Mouse (Mus musculus) cortical plate, adult 2 months (tissue): Measurements from ENCODE around the gene Olfr320. TPM values are rescaled to one million over a fixed set of nuclear protein-coding genes. Genes with fewer than 3 reads are reported as not detected.

Experiments used
- H3K27ac ChIP-seq: fragments of 200-500 bp; 2 replicates; pipeline ENCODE4 v1.5.1; 2012; ENCODE audit warnings: low read length, control low read depth, inconsistent platforms; ENCODE audit not compliant: insufficient read depth
- H3K4me1 ChIP-seq: fragments of 200-500 bp; 2 replicates; pipeline ENCODE4 v1.6.1; 2011; ENCODE audit warnings: low read length; ENCODE audit not compliant: control insufficient read depth, insufficient read depth
- H3K4me3 ChIP-seq: fragments of 200-500 bp; 2 replicates; pipeline ENCODE4 v1.5.1; 2011; ENCODE audit warnings: mild to moderate bottlenecking, low read length, control low read depth; ENCODE audit not compliant: insufficient read depth
- CTCF ChIP-seq: fragments of 200-500 bp; IDR thresholded peaks from 2 replicates; pipeline ENCODE4 v1.5.1; 2011; ENCODE audit warnings: mild to moderate bottlenecking, control low read depth, low read length; ENCODE audit not compliant: insufficient read depth; ENCODE audit errors: extremely low read depth
- POLR2A ChIP-seq: fragments of 200-500 bp; IDR thresholded peaks from 2 replicates; pipeline ENCODE4 v1.6.1; 2011; ENCODE audit warnings: mild to moderate bottlenecking, low read length, control low read depth; ENCODE audit not compliant: insufficient read depth; ENCODE audit errors: extremely low read depth
- polyA plus RNA-seq: library from polyadenylated mRNA; depleted of rRNA; stranded (reverse); fragments of >200 nt; gene quantifications from 2 replicates; pipeline ENCODE4 v1.2.3, GENCODE M21; 2012; rRNA removed

Gene Olfr320
- polyA plus RNA-seq = not detected in 2 replicates

DNA sequence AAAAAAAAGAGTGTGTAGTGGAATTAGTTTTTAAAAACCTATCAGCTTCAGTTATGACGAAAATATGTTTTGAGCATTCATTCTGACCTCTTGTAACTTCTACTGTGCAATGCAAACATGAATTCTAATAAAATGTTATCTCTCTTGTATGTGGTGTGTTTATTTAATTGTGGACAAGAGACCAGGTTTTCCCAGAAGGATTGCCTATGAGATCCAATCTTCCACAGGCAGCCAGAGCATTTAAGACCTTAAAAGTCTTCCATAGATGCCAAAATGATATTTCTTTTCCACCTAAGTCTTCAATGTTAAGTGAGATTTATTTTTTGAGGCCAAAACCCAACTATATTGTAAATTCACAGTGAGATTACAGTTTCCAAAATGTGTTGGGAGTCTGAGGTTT, at the start of gene Olfr320:
Gene Olfr320, plus strand, starts transcription at position 301 of the 400 bp plus-strand sequence.
- TF ChIP-seq CTCF = no peak
- TF ChIP-seq POLR2A = no peak

DNA sequence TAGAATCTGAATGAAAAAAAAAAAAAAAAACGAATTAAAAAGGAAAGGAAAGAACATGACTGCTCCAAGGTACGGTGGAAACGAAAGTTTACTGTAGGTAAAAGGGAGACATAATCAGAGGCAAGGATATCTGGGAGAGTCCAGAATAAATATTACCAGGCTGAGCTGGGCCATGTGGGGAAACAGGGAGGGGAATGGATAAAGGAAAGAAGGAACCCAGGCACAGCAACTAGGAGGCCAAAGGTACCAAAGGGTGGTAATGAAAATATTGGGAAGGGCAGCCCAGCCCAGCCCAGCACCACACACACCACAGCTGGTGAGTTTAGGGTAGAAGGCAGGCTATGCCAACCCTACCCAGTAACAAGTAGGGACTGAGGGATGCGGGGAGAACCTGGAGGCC, 46.0 kb upstream of the Olfr320 start:
- Histone ChIP-seq H3K4me3 (no peak overlapping the region), H3K27ac (no peak overlapping the region), H3K4me1 (no peaks in the 10 kb centered on the region)
- TF ChIP-seq CTCF (no peak), POLR2A (no peak)

More for the DNA sequence above, at the start of gene Olfr320:
- Histone ChIP-seq H3K27ac (no peak within 1 kb of the TSS), H3K4me1 (no peaks in the 10 kb centered on the region), H3K4me3 (no peak within 1 kb of the TSS)

DNA sequence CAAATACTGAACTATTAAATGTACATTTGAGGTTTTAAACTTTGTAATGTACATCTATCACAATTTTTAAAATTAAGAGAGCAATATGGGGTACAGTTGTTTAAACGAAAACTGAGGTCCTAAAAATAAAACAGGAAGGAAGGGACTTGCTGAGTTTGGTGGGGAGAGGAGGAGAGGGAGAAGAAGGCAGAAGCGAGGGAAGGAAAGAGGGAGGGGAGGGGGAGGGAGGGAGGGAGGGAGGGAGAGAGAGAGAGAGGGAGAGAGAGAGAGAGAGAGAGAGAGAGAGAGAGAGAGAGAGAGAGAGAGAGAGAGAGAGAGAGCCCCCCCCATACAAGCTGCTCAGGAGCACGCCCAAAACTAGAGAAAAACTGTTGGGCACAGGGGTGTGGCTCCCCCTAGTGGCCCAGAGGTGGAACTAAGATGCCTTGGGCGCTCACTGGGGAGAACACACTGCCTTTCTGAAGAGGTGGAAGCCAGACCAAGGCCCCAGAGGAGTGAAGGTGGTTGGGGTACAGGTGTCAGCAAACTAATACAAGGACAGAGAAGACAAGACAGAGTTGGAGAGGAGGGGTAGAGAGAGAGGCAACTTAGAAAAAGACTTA, 44.4 kb upstream of the Olfr320 start:
- Histone ChIP-seq H3K4me1 (no peaks in the 10 kb centered on the region), H3K27ac (no peak overlapping the region), H3K4me3 (no peak overlapping the region)
- TF ChIP-seq CTCF (peak; percentile 56), POLR2A (no peak)

DNA sequence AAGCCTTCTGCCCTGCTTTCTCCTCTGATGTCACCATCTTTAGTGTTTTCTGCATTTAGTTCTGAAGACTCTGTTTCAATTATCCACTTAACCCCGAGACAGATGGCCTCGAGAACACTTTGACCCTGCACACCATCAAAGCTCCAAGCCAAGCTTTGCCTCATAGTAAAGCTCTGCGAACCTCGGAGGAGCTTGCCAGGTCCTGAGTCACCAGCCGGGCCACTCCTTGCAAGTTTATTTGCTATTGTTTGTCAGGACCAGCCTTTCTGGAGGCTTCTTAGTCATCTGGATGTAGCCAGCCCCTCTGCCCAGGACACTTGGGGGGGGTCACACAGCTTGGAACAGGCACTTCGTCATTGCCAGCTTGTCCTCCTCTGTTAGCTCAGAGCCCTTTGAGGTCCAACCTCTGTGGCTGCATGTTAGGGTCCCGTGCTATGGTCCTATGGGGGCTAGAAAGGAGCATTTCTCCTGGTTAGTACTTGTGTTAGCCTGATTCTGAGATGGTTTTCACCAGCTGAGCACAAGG, 42.7 kb upstream of the Olfr320 start:
- Histone ChIP-seq H3K4me3 (no peak overlapping the region), H3K27ac (no peak overlapping the region), H3K4me1 (no peaks in the 10 kb centered on the region)
- TF ChIP-seq POLR2A (no peak), CTCF (no peak)

DNA sequence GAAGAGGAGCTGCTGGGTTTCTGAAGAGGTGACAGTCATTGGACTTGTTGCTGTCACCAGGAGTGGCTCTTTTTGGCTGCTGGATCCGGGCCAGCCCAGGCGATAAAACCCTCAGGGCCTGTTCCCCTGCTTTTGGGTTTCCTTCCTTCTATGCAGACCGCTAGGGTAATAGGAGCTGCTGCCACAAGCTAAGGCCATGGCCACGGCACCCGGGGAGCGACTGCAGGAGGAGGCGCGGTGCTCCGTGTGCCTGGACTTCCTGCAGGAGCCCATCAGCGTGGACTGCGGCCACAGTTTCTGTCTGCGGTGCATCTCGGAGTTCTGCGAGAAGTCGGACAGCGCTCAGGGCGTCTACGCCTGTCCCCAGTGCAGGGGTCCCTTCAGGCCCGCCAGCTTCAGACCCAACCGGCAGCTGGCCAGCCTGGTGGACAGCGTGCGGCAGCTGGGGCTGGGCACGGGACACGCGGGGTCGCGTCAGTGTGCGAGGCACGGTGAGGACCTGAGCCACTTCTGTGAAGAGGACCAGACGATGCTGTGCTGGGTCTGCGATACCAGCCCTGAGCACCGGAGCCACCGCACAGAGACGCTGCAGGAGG, 40.5 kb upstream of the Olfr320 start, which contains the start of gene Trim58:
Gene Trim58, plus strand, starts transcription at position 194 of the 596 bp plus-strand sequence.
- no peaks in the 10 kb centered on the region for H3K4me1 ChIP-seq
- peak within 1 kb of the TSS; percentile 19; the same call in 1 of the 2 replicates for H3K4me3 ChIP-seq
- H3K27ac ChIP-seq = no peak within 1 kb of the TSS
- TF ChIP-seq POLR2A (no peak), CTCF (no peak)

DNA sequence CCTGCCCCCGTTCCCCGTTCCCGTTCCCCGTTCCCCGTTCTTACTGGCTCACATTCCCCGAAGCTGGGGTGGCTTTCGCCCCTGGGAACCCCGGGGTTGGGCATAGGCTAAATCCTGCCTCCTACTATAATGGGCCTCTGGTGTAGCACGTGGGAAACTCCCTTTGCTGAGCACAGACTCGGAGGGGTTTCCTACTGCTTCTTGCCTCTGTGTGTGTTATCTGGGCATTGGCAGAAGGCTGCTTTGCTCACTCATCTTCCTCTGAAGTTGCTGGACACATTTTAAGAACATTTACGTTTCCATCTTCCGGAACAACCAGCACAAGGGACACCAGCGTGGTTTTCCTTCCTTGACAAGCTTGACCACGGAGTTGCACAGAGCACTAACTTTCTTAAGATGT, 39.8 kb upstream of the Olfr320 start:
- no peak overlapping the region for H3K27ac ChIP-seq
- no peaks in the 10 kb centered on the region for H3K4me1 ChIP-seq
- H3K4me3 ChIP-seq = peak overlapping the region; percentile 19; the same call in 1 of the 2 replicates
- TF ChIP-seq CTCF = no peak
- no peak for TF ChIP-seq POLR2A

DNA sequence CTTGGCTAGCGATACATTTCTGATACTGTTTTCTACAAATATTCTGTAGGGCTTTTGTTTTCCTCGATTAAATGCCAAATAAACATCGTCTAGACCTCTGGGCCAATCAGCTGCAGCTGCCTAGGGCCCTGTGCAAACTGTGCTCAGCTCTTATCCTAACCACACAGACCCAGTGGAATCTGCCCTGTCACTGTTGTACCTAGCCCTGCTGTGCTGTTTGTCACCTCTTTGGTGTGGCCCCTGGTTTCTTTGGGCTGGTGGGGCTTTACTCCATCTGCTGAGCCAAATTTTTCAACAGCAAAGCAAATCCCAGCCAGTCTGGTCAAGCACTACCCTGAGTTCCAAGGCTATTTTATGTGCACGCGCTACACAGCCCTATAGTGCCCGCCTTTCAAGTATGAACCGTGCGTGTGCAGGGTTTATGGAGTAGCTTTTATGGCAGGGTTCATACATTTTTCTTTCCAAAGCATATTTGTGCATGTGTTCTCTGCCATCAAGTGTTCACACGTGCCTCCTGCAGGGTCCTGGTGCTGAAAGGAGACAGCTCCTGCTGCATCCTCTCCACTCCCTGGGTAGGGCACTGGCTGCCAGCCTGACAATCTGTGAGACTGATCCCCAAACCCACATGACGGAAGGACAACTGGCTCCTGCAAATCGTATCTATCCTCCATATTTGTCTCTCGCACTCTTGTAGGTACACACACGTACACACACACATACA, 39.1 kb upstream of the Olfr320 start:
- no peak overlapping the region for H3K4me3 ChIP-seq
- H3K27ac ChIP-seq = no peak overlapping the region
- no peak for TF ChIP-seq CTCF
- TF ChIP-seq POLR2A = no peak
- no peaks in the 10 kb centered on the region for H3K4me1 ChIP-seq

DNA sequence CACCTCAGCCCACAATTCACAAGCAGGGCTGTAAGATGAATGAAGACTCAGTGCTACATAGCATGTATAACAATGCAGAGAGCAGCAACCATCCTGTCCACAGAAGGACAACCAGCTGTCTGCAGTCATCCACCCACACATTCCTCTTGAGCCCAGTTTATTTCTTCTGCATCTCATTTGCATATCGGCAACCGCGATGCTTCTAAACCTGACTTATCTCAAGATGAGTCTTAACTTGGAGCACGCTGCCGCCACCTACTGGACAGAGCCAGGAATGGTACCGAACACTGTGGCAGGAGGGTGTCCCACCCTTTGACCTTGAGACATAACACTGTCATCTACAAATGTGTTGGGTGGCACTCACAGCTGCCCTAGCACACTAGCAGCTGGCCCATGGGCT, 37.5 kb upstream of the Olfr320 start:
- TF ChIP-seq CTCF (peak; percentile 57), POLR2A (no peak)
- Histone ChIP-seq H3K4me1 (no peaks in the 10 kb centered on the region), H3K4me3 (no peak overlapping the region), H3K27ac (no peak overlapping the region)

DNA sequence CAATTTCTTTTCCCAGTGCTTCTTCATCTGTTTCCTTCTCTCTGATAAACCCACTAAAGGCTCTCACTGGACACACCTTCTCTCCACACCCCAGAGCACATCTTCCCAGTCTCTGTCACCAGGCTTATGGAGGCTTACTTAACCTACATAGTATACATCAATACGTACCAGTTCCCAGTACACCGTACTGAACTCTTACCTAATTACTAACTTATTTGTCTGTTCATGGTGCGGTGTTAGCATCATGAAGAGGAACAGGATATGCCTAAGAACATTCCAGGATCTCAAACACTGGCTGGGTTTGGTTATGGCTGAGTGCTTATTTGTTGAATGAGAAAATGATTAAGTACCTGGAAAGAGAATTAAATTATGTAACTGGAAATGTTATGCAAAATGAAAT, 25.7 kb upstream of the Olfr320 start:
- H3K4me1 ChIP-seq = no peaks in the 10 kb centered on the region
- H3K27ac ChIP-seq = no peak overlapping the region
- H3K4me3 ChIP-seq = no peak overlapping the region
- TF ChIP-seq POLR2A = no peak
- no peak for TF ChIP-seq CTCF
